Mouse (Mus musculus) CH12.LX (cell line): Measurements from ENCODE around the gene Gramd1b. TPM values are rescaled to one million over a fixed set of nuclear protein-coding genes. Genes with fewer than 3 reads are reported as not detected.

ENCODE experiments used
- DNase-seq: peaks from one replicate; pipeline ENCODE4 v3.0.0-alpha.2; 2013; ENCODE audit errors: extremely low read depth
- H3K27ac ChIP-seq: 2 replicates; pipeline ENCODE4 v1.5.1; 2012; ENCODE audit warnings: low read depth, mild to moderate bottlenecking, control low read depth, moderate library complexity; ENCODE audit not compliant: insufficient read depth
- H3K27me3 ChIP-seq: replicated peaks from 2 replicates; pipeline ENCODE3; 2012; ENCODE audit warnings: inconsistent platforms
- H3K36me3 ChIP-seq, 2 experiments: replicated peaks in 1 of 2; 2 replicates each; pipeline versions ENCODE3 to v1.6.1; 2012; ENCODE audit warnings: inconsistent platforms in 1 of 2, low read length in 1 of 2, mild to moderate bottlenecking in 1 of 2, mixed read lengths in 1 of 2, moderate library complexity in 1 of 2; ENCODE audit not compliant: control insufficient read depth in 1 of 2, insufficient read depth in 1 of 2
- H3K4me1 ChIP-seq, 2 experiments: 2 replicates each; pipeline ENCODE4 v1.6.1; 2012; ENCODE audit warnings: inconsistent platforms in 1 of 2, moderate library complexity in 1 of 2; ENCODE audit not compliant: insufficient read depth in 2 of 2, control insufficient read depth in 1 of 2
- H3K4me2 ChIP-seq: 2 replicates; pipeline ENCODE4 v1.6.1; 2012; ENCODE audit warnings: low read depth, mild to moderate bottlenecking, control low read depth; ENCODE audit not compliant: poor library complexity, insufficient read depth, severe bottlenecking
- H3K4me3 ChIP-seq, 3 experiments: fragments of 150-350 bp in 1 of 3; sonication (generic) in 1 of 3; replicated peaks in 1 of 3; 2 replicates each; pipeline versions ENCODE3 to v1.5.1; 2011 to 2012; ENCODE audit warnings: low read depth in 2 of 3, low read length in 2 of 3, mild to moderate bottlenecking in 2 of 3, moderate library complexity in 2 of 3, control low read depth in 1 of 3, improper control_type of control experiment in 1 of 3, inconsistent platforms in 1 of 3, mixed read lengths in 1 of 3; ENCODE audit not compliant: poor library complexity in 1 of 3
- H3K79me2 ChIP-seq: replicated peaks from 2 replicates; pipeline ENCODE4 v1.6.1; 2012; ENCODE audit warnings: mild to moderate bottlenecking, moderate library complexity; ENCODE audit not compliant: control insufficient read depth, poor library complexity, insufficient read depth, severe bottlenecking; ENCODE audit errors: extremely low read depth
- H3K9ac ChIP-seq: 2 replicates; pipeline ENCODE4 v1.6.1; 2012; ENCODE audit warnings: low read depth, mild to moderate bottlenecking, control low read depth, moderate library complexity; ENCODE audit not compliant: insufficient read depth
- H3K9me3 ChIP-seq: replicated peaks from 2 replicates; pipeline ENCODE3; 2012; ENCODE audit warnings: low read length, inconsistent platforms, mixed read lengths
- BHLHE40 ChIP-seq: IDR thresholded peaks from 2 replicates; pipeline ENCODE4 v1.6.1; 2011; ENCODE audit warnings: mild to moderate bottlenecking, low read depth, low read length, improper control_type of control experiment
- CHD2 ChIP-seq: IDR thresholded peaks from 2 replicates; pipeline ENCODE4 v1.6.1; 2011; ENCODE audit warnings: low read length, improper control_type of control experiment
- CTCF ChIP-seq, 2 experiments: IDR thresholded peaks in 1 of 2; conservative IDR thresholded peaks in 1 of 2; 2 replicates each; pipeline ENCODE4 v1.5.1; 2011 to 2012; ENCODE audit warnings: low read depth in 2 of 2, low read length in 2 of 2, improper control_type of control experiment in 1 of 2, inconsistent platforms in 1 of 2, mild to moderate bottlenecking in 1 of 2, moderate library complexity in 1 of 2
- ELF1 ChIP-seq: IDR thresholded peaks from 2 replicates; pipeline ENCODE4 v1.6.1; 2014; ENCODE audit warnings: low read depth, mild to moderate bottlenecking, inconsistent platforms, low read length, improper control_type of control experiment
- GABPA ChIP-seq: IDR thresholded peaks from 2 replicates; pipeline ENCODE4 v1.6.1; 2012; ENCODE audit warnings: low read depth, low read length, improper control_type of control experiment, inconsistent platforms; ENCODE audit not compliant: insufficient replicate concordance
- HCFC1 ChIP-seq: IDR thresholded peaks from 2 replicates; pipeline ENCODE4 v1.6.1; 2012; ENCODE audit warnings: low read depth, mild to moderate bottlenecking, inconsistent platforms, low read length, improper control_type of control experiment
- IRF4 ChIP-seq: IDR thresholded peaks from 2 replicates; pipeline ENCODE4 v1.6.1; 2014; ENCODE audit warnings: low read depth, mild to moderate bottlenecking, inconsistent platforms, low read length, improper control_type of control experiment
- JUN ChIP-seq: IDR thresholded peaks from 2 replicates; pipeline ENCODE4 v1.6.1; 2011; ENCODE audit warnings: low read depth, mild to moderate bottlenecking, low read length, improper control_type of control experiment, moderate library complexity; ENCODE audit not compliant: insufficient read depth
- JUND ChIP-seq: conservative IDR thresholded peaks from 2 replicates; pipeline ENCODE4 v1.6.1; 2011; ENCODE audit warnings: low read depth, low read length, improper control_type of control experiment
- MXI1 ChIP-seq: IDR thresholded peaks from 2 replicates; pipeline ENCODE4 v1.6.1; 2011; ENCODE audit warnings: mild to moderate bottlenecking, low read depth, low read length, improper control_type of control experiment
- NELFE ChIP-seq: IDR thresholded peaks from 2 replicates; pipeline ENCODE4 v1.6.1; 2011; ENCODE audit warnings: low read depth, low read length, improper control_type of control experiment
- NRF1 ChIP-seq: IDR thresholded peaks from 2 replicates; pipeline ENCODE4 v1.6.1; 2014; ENCODE audit warnings: low read depth, mild to moderate bottlenecking, inconsistent platforms, low read length, improper control_type of control experiment, moderate library complexity
- TCF12 ChIP-seq: IDR thresholded peaks from 2 replicates; pipeline ENCODE4 v1.6.1; 2014; ENCODE audit warnings: low read depth, mild to moderate bottlenecking, inconsistent platforms, low read length, improper control_type of control experiment
- USF2 ChIP-seq: conservative IDR thresholded peaks from 2 replicates; pipeline ENCODE4 v1.6.1; 2011; ENCODE audit warnings: low read depth, low read length, improper control_type of control experiment
- ZKSCAN1 ChIP-seq: IDR thresholded peaks from 2 replicates; pipeline ENCODE4 v1.6.1; 2012; ENCODE audit warnings: low read depth, inconsistent platforms, low read length, improper control_type of control experiment, borderline replicate concordance
- ZNF384 ChIP-seq: IDR thresholded peaks from 2 replicates; pipeline ENCODE4 v1.6.1; 2012; ENCODE audit warnings: low read depth, low read length, improper control_type of control experiment, inconsistent platforms
- dilution Hi-C: fragments of 300-500 bp; cut with MboI; formaldehyde crosslinking; loops from 2 replicates; pipeline ENCODE4 v1.14.3; 2020; ENCODE audit warnings: low sequenced_read_pairs; ENCODE audit not compliant: extremely low pct_unique_long_range_greater_than_20kb, extremely low pct_ligation_motif_present
- in situ Hi-C: fragments of 300-500 bp; cut with MboI; formaldehyde crosslinking; loops from 3 replicates; pipeline ENCODE4 v1.14.3; 2019; ENCODE audit warnings: low sequenced_read_pairs, low pct_ligation_motif_present, low pct_unique_long_range_greater_than_20kb, mixed read lengths
- polyA plus RNA-seq: library from polyadenylated mRNA; unstranded; fragments of >175 nt; gene quantifications from 2 replicates; pipeline ENCODE4 v1.2.1, GENCODE M21; 2012; ENCODE audit warnings: low read depth; ENCODE audit not compliant: insufficient read length
- total RNA-seq, 2 experiments: library from RNA; depleted of rRNA; stranded (reverse); fragments of 300-350 nt in 1 of 2; fragments of >200 nt in 1 of 2; gene quantifications; 2 replicates each; pipeline ENCODE4 v1.2.3; 2012 to 2014

Gramd1b gene
- total and polyA plus RNA-seq, 3 experiments, result 13.3 to 40.8 (median 16.7) TPM

DNA sequence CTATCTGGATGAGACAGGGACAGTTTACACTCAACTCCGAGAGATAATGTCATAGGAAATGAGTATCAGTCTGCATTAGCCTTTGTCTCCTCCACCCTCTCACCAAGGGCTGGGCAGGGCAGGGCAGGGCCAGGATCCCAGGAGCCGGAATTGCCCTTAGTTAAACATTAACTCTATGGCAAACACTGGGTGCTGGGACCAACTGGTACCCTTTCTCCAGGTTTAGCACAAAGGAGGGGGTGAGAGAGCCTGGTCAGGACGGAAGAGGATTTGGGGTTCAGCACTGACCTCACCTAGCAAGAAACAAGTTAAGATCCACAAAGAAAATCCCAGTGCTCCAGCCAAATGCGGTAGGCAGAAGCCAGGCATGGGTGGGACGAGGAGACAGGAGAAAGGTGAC is 208.0 kb downstream of the Gramd1b start:
- no peaks in the 10 kb centered on the region for H3K27me3 ChIP-seq
- H3K4me2 ChIP-seq, result no peak overlapping the region
- dilution Hi-C loops, result no loop called here
- TF ChIP-seq NELFE (no peak), BHLHE40 (no peak), JUND (no peak)
- TF ChIP-seq, all 38 proteins: peak for 0
- Histone ChIP-seq H3K79me2 (no peaks in the 10 kb centered on the region), H3K4me1 (peaks cover 15 to 65% of the 10 kb centered on the region in 2 experiments), H3K36me3 (peaks cover 5 to 92% of the 10 kb centered on the region in 2 experiments), H3K9me3 (no peaks in the 10 kb centered on the region), H3K9ac (no peak overlapping the region), H3K4me3 (no peak overlapping the region), H3K27ac (no peak overlapping the region)
- no peak for DNase-seq
- in situ Hi-C loops, result no loop called here

- no peak for TF ChIP-seq NRF1
- TF ChIP-seq ZKSCAN1, result no peak
- TF ChIP-seq ZNF384, result no peak
- no peak for TF ChIP-seq GABPA
- TF ChIP-seq TCF12, result no peak
- TF ChIP-seq IRF4, result no peak
- TF ChIP-seq USF2, result no peak
- TF ChIP-seq MXI1, result no peak
- no peak for TF ChIP-seq CTCF (conservative IDR thresholded peaks at IDR 0.05 in 1 of 2, IDR thresholded peaks at IDR 0.05 in 1 of 2; ENCODE audit: low read depth in 2 of 2, low read length in 2 of 2)
- Histone ChIP-seq H3K27ac (no peak overlapping the region), H3K36me3 (peaks cover 5 to 92% of the 10 kb centered on the region in 2 experiments), H3K4me1 (peaks cover 15 to 62% of the 10 kb centered on the region in 2 experiments), H3K4me3 (no peak overlapping the region), H3K9me3 (no peaks in the 10 kb centered on the region), H3K27me3 (no peaks in the 10 kb centered on the region), H3K9ac (no peak overlapping the region), H3K4me2 (no peak overlapping the region), H3K79me2 (no peaks in the 10 kb centered on the region)
- dilution Hi-C loops (no loop called here), in situ Hi-C loops (no loop called here)
- no peak for DNase-seq
These were observed 208.8 kb downstream of the Gramd1b start for GRCm38 (mm10) chr9:40322372-40322771.

DNA sequence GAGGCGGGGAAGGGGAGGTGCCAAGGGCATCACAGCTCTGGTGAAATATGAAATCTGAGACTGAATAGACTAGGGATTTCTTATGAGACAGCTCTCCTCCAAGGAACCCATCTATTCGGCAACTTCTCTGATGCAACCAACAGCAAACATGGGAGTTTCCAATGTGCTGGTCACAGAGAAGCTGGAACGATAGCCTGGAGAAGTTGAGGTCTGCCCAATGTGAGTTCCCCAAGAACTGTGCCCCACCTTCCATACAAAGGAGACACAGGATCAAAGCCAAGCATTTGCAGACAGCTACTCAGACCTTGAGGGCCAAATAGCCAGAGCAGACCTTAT is 209.5 kb downstream of the Gramd1b start:
- Histone ChIP-seq H3K4me2 (no peak overlapping the region), H3K27me3 (no peaks in the 10 kb centered on the region), H3K9me3 (no peaks in the 10 kb centered on the region), H3K27ac (peak overlapping the region; percentile 45), H3K79me2 (no peaks in the 10 kb centered on the region), H3K9ac (0 out of 2 replicates have a peak overlapping the region, but pooled peaks have one; percentile 3), H3K4me3 (no peak overlapping the region), H3K36me3 (peaks cover 8 to 93% of the 10 kb centered on the region in 2 experiments), H3K4me1 (peaks cover 15 to 68% of the 10 kb centered on the region in 2 experiments)
- in situ Hi-C loops, result no loop called here
- no peak for TF ChIP-seq GABPA
- TF ChIP-seq NELFE, result no peak
- TF ChIP-seq CHD2, result no peak
- TF ChIP-seq HCFC1, result no peak
- peak; percentile 28; the same call in 1 of the 2 replicates for TF ChIP-seq ELF1
- TF ChIP-seq IRF4, result peak; percentile 36; the same call in 1 of the 2 replicates
- no peak for TF ChIP-seq JUN
- no peak for DNase-seq
- dilution Hi-C loops, result no loop called here
